Mouse (Mus musculus) bone marrow, adult 2 months (tissue): ENCODE measurements around the gene Cacna2d4.

Source experiments
- CTCF ChIP-seq: fragments of 200-500 bp; IDR thresholded peaks from 2 replicates; pipeline ENCODE4 v1.5.1; 2011; ENCODE audit warnings: low read length, control low read depth; ENCODE audit not compliant: control insufficient read depth, insufficient read depth
- POLR2A ChIP-seq: fragments of 200-500 bp; IDR thresholded peaks from 2 replicates; pipeline ENCODE4 v1.6.1; 2011; ENCODE audit warnings: low read depth, mild to moderate bottlenecking, control low read depth, low read length, borderline replicate concordance; ENCODE audit not compliant: control insufficient read depth

DNA sequence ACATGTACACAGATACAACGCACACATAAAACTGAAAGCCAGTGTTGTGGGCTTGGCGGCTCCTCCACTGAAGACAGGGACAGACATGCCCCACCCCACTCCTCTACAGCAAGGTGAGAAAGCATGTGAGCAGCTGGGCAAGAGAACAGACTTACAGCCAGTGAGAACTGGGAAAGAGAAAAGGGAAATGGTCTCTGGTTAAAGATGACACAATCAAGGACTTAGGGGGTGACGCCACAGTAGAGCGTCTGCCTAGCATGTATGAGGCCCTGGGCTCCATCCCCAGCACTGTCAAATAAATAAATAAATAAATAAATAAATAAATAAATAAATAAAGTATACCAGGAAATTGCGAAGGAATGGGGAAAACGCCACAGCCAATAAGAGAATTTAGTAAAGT lies 67.0 kb downstream of the Cacna2d4 start:
- TF ChIP-seq POLR2A, result no peak
- no peak for TF ChIP-seq CTCF
